Mouse (Mus musculus) liver, adult (tissue): ENCODE results near the gene Zfpm1.

Source experiments
- GATA4 ChIP-seq: IDR thresholded peaks from 2 replicates; pipeline ENCODE4 v1.6.1; 2014; ENCODE audit warnings: mild to moderate bottlenecking, low read length; ENCODE audit not compliant: insufficient replicate concordance

Zfpm1 gene

GRCm38 (mm10) chr8:122306660-122307399, 24.9 kb downstream of the Zfpm1 start:
- peak; percentile 100 for TF ChIP-seq GATA4

DNA sequence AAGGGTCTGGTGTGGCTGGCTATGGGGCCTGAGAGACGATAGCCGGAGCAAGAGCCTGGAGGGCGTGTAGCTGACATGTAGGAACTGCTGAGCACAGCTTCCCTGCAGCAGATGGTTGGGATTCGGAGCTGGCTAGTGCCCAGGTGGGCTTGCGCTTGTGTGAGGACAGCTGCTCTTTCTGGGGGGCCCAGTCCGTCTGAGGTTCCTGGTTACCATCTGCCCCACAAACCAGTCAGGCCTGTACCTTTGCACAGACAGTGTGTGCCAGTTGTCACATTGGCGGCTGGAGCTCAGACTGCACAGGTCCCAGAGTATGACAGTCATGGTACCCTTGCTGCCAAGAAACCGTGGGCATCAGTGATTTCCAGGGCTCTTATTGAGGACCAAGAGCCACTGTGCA, 25.9 kb downstream of the Zfpm1 start:
- TF ChIP-seq GATA4: no peak

DNA sequence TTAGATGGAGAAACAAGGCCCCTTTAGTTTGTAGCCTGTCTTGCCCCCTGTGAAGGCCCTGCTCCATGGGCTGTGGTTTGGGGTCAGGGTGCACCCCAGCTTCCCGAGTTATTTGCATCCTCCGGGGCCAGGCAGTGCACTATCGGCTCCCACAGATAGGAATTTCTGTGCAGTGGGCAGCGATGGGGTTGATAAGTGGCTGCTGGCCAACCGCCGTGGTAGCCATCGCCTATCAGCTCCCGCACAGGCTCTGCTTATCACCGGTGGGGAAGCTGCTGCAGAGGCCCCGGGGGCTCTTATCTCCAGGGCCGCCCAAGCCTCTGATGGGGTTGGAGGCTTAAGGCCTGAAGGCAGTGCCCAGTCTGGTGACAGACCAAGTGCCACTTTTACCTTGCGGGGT, 27.3 kb downstream of the Zfpm1 start:
- peak; percentile 43; the same call in 1 of the 2 replicates for TF ChIP-seq GATA4

GRCm38 (mm10) chr8:122311115-122311514, 29.2 kb downstream of the Zfpm1 start:
- no peak for TF ChIP-seq GATA4

GRCm38 (mm10) chr8:122312553-122312952, 30.6 kb downstream of the Zfpm1 start:
- no peak for TF ChIP-seq GATA4

- TF ChIP-seq GATA4: peak; percentile 93; the same call in 1 of the 2 replicates
These were observed 31.4 kb downstream of the Zfpm1 start for GRCm38 (mm10) chr8:122313310-122313709.

GRCm38 (mm10) chr8:122314899-122315496, 33.1 kb downstream of the Zfpm1 start:
- TF ChIP-seq GATA4: peak; percentile 99; the same call in 1 of the 2 replicates

- no peak for TF ChIP-seq GATA4
These were observed 34.5 kb downstream of the Zfpm1 start for GRCm38 (mm10) chr8:122316402-122316801.

DNA sequence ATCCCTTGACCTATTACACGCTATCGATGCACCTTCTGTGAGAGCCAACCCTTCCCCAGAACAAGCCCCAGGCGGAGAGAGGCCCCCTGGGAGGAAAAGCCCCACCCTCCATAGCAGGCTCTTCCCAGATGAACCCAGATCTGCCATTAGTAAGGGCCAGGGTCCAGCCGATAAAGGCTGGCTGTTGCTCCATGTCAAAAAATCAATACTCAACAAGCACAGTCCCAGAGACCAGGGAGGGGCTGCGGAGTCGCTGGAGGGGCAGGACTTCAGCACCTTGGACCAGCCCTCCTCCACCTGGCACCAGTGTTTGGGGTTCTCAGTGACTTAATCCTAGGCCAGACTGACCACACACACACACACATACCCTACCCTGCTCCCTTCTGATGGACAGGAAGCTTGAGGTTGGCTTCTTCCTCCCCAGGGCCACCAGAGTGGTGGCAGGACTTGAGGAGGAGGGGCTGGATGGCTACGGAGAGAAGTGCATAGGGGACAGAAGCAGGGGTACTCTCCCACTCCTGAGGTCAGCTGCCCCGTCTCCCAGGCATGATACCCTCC, 36.1 kb downstream of the Zfpm1 start:
- TF ChIP-seq GATA4: peak; percentile 76; the same call in 1 of the 2 replicates

DNA sequence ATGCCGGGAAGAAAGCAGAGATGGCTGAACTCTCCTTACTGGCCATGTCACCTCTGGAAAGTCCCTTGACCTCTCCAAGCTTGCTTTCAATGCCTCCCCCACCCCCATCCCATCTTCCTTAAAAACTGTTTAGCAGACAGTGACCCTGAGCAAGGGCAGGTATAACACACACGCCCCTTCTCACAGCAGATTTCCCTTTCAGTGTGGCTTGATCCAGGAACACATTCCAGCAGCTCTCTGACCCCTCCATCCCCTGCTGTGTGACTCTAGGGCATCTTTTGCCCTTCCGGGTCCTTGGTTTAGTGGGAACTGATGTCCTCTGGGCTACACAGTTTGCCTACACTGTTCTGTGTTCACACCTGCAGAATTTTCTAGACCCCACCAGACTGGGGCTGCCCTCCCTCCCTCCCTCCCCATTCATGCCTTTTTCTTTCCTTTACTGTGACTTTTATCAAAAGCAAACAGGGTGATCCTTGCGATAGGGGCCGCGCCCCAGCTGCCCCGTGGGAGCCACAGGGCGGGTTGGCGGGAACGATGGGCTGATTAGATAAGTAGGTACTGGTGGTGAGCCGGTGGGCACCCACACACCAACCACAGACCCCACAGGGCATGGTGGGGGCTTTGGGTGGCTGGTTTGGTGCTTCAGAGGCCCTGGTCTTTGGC, 37.2 kb downstream of the Zfpm1 start:
- no peak for TF ChIP-seq GATA4

DNA sequence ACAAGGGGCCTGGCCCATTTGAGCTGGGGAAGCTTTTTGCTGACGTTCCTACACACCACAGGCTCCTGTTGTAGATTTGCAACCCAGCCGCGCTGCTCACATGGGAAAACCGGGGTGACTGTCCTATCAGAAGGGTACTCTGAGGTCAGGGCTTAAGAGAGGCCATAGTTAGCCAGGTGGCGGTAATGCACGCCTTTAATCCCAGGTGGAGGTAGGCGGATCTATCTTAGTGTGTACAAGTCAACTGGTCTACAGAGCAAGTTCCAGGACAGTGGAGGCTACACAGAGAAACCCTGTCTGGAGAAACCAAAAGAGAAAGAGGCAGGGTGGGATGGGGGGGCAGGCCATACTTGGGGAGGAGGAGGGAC, 37.8 kb downstream of the Zfpm1 start:
- no peak for TF ChIP-seq GATA4

- no peak for TF ChIP-seq GATA4
These were observed 38.6 kb downstream of the Zfpm1 start for GRCm38 (mm10) chr8:122320541-122320940.

DNA sequence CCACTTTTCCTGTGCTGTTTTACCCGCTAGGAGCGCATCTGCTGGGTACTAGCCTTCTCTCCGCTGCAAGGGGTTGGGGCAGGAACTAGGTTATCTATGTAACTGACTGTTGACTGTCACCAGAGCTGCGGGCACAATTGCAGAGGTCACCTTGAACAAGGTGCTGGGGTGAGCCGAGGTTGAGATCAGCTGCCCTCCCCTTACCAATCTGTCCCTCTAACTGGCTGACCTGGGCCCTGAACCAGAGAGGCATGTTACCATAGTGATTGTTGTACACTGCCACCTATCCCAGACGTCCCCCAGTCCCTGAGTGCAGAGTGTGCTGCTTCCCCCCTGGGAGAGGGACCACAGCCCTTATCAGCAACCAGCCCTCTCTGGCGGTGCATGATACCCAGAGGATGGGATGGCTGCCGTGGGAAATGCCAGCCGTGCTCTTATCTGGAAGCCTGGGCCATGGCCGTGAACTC, 39.5 kb downstream of the Zfpm1 start:
- no peak; the same call in 1 of the 2 replicates for TF ChIP-seq GATA4

GRCm38 (mm10) chr8:122322126-122322525, 40.2 kb downstream of the Zfpm1 start:
- TF ChIP-seq GATA4: no peak

DNA sequence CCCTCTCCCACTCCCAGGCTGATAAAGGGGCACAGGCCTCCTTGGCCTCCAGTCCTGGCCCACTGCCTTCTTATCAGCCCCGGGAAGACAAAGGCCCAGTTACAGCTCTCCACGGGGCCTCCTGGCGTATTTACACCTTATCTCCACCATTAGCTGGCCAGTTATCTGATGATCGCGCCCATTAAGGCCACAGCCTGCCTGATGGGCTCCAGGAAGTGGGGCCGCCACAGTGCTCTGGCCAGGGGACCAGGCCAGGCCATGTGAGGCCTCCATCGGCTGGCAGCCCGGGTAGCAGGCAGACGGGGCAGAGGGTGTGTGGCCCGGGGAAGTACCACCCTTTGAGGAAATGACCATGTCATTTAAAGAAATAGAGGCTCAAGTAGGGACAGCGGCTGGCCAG, 40.9 kb downstream of the Zfpm1 start:
- TF ChIP-seq GATA4: peak; percentile 88; the same call in 1 of the 2 replicates

- TF ChIP-seq GATA4: no peak
These were observed 43.3 kb downstream of the Zfpm1 start for GRCm38 (mm10) chr8:122325196-122325595.
